Mouse (Mus musculus) ES-Bruce4 (cell line): Measurements from ENCODE around the gene Zbtb6. TPM values are rescaled to one million over a fixed set of nuclear protein-coding genes. Genes with fewer than 3 reads are reported as not detected.
A peak's percentile ranks its signal among the peaks of the same experiment; 100 is the strongest.

ENCODE experiments used
- H3K27ac ChIP-seq: 2 replicates; pipeline ENCODE4 v1.5.1; 2012; ENCODE audit warnings: low read length, inconsistent platforms; ENCODE audit not compliant: insufficient read depth
- H3K27me3 ChIP-seq: 2 replicates; pipeline ENCODE4 v1.6.1; 2012; ENCODE audit warnings: mild to moderate bottlenecking, low read length, inconsistent platforms; ENCODE audit not compliant: control insufficient read depth, poor library complexity, insufficient read depth, severe bottlenecking
- H3K36me3 ChIP-seq: 2 replicates; pipeline ENCODE4 v1.6.1; 2012; ENCODE audit warnings: inconsistent platforms, mild to moderate bottlenecking, low read length, moderate library complexity; ENCODE audit not compliant: control insufficient read depth, poor library complexity, insufficient read depth, severe bottlenecking
- H3K4me1 ChIP-seq: one replicate; pipeline ENCODE4 v1.8.1; 2011; ENCODE audit warnings: low read length; ENCODE audit not compliant: control insufficient read depth, insufficient read depth
- H3K4me3 ChIP-seq: 2 replicates; pipeline ENCODE4 v1.5.1; 2011; ENCODE audit warnings: low read depth, mild to moderate bottlenecking, low read length
- H3K9ac ChIP-seq: 2 replicates; pipeline ENCODE4 v1.6.1; 2012; ENCODE audit warnings: low read depth, mild to moderate bottlenecking, inconsistent platforms; ENCODE audit not compliant: poor library complexity, severe bottlenecking
- H3K9me3 ChIP-seq: replicated peaks from 2 replicates; pipeline ENCODE4 v1.6.1; 2012; ENCODE audit warnings: mild to moderate bottlenecking, low read length, inconsistent platforms; ENCODE audit not compliant: control insufficient read depth, poor library complexity, insufficient read depth, severe bottlenecking
- CTCF ChIP-seq: IDR thresholded peaks from one replicate; pipeline ENCODE4 v1.8.1; 2011; ENCODE audit warnings: low read depth, low read length
- EP300 ChIP-seq: IDR thresholded peaks from 2 replicates; pipeline ENCODE4 v1.6.1; 2011; ENCODE audit warnings: low read depth, low read length; ENCODE audit not compliant: insufficient read depth
- POLR2A ChIP-seq: IDR thresholded peaks from one replicate; pipeline ENCODE4 v1.8.1; 2011; ENCODE audit warnings: low read length; ENCODE audit not compliant: insufficient read depth
- polyA plus RNA-seq: library from polyadenylated mRNA; stranded (reverse); fragments of >200 nt; gene quantifications from 2 replicates; pipeline ENCODE4 v1.2.4, GENCODE M21; 2011; ENCODE audit warnings: low read depth; ENCODE audit not compliant: missing spikeins, insufficient read depth, insufficient read length

The Zbtb6 gene
- polyA plus RNA-seq, 1 experiment, result 15.1 TPM

- H3K27me3 ChIP-seq, result no peaks in the 10 kb centered on the region
- no peak overlapping the region for H3K27ac ChIP-seq
- peaks cover 19% of the 10 kb centered on the region for H3K36me3 ChIP-seq
- H3K9ac ChIP-seq, result no peak overlapping the region
- H3K4me3 ChIP-seq, result no peak overlapping the region
- H3K4me1 ChIP-seq, result no peaks in the 10 kb centered on the region
- TF ChIP-seq CTCF, result no peak
- TF ChIP-seq EP300, result no peak
- TF ChIP-seq POLR2A, result no peak
- H3K9me3 ChIP-seq, result no peaks in the 10 kb centered on the region
Measured at GRCm38 (mm10) chr2:37382921-37383320, 60.0 kb downstream of the Zbtb6 start.

GRCm38 (mm10) chr2:37380189-37380588, 62.8 kb downstream of the Zbtb6 start:
- Histone ChIP-seq H3K27me3 (no peaks in the 10 kb centered on the region), H3K9me3 (no peaks in the 10 kb centered on the region), H3K4me3 (no peak overlapping the region), H3K27ac (no peak overlapping the region), H3K4me1 (no peaks in the 10 kb centered on the region), H3K9ac (no peak overlapping the region), H3K36me3 (peaks cover 35% of the 10 kb centered on the region)
- TF ChIP-seq EP300 (no peak), CTCF (peak; percentile 44)

GRCm38 (mm10) chr2:37376018-37376417, 67.0 kb downstream of the Zbtb6 start:
- Histone ChIP-seq H3K27me3 (no peaks in the 10 kb centered on the region), H3K9me3 (no peaks in the 10 kb centered on the region), H3K27ac (no peak overlapping the region), H3K4me3 (no peak overlapping the region), H3K4me1 (no peaks in the 10 kb centered on the region), H3K9ac (no peak overlapping the region), H3K36me3 (peaks cover 23% of the 10 kb centered on the region)
- TF ChIP-seq EP300 (no peak), POLR2A (no peak), CTCF (no peak)

Other genes starting within 250 kb of the Zbtb6 start
- not detected in 2 replicates for gene Olfr366, start 231.6 kb downstream of the Zbtb6 start, polyA plus RNA-seq
- gene Olfr368, start 116.7 kb downstream of the Zbtb6 start, polyA plus RNA-seq, result not detected in 2 replicates
- 138 TPM in 2 replicates for gene Pdcl, start 83.8 kb downstream of the Zbtb6 start, polyA plus RNA-seq
- gene Rc3h2, start 20.3 kb downstream of the Zbtb6 start, polyA plus RNA-seq, result 52.8 and 60.9 TPM in 2 replicates
- gene Zbtb26, start within 50 bp of the Zbtb6 start, polyA plus RNA-seq, result 18.8 and 19.2 TPM in 2 replicates
- 71.8 and 72.5 TPM in 2 replicates for gene Rabgap1, start 108 bp upstream of the Zbtb6 start, polyA plus RNA-seq
- gene Gpr21, start 73.2 kb upstream of the Zbtb6 start, polyA plus RNA-seq, result 5.8 and 6.5 TPM in 2 replicates